Mouse (Mus musculus): Measurements from ENCODE around the gene Hsph1.

Hsph1 gene

GRCm38 (mm10) chr5:149641277-149641892 is 5.2 kb upstream of the Hsph1 start:
- no peak for DNase-seq

GRCm38 (mm10) chr5:149637306-149637705 is 1.1 kb upstream of the Hsph1 start:
- DNase-seq = no peak

- no peak for DNase-seq
These were observed 620 bp downstream of the Hsph1 start for GRCm38 (mm10) chr5:149635556-149635955.

DNA sequence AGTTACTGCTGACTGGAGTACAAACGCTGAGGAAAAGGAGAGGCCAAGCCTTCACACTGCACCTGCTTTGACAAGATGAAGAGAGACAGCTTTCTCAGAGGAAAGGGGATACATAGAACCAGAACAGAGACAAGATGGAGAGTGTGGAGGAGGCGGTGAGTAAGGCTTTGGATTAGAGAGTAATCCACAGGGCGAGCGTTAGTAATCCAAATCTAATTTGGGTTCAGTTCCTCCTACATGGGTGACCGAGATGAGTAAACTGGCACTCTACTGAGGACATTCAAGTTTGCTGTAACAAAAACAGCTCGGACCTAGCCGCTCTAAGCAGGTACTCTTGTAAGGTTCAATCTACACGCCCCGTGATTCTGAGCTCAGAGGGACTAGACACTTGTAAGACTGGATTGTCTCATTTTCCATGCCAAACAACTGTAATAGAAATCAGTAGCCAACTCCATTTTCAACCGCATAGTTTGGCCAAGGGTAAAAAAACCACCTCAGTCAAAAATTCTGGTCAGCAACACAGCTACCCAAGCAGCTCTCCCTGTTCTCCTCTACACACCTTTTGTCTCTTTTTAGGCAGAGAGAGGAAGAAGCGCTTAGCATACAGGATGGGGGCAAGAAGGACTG is 1.7 kb downstream of the Hsph1 start:
- DNase-seq = no peak

GRCm38 (mm10) chr5:149625547-149625946 is 10.6 kb downstream of the Hsph1 start:
- DNase-seq = no peak

DNA sequence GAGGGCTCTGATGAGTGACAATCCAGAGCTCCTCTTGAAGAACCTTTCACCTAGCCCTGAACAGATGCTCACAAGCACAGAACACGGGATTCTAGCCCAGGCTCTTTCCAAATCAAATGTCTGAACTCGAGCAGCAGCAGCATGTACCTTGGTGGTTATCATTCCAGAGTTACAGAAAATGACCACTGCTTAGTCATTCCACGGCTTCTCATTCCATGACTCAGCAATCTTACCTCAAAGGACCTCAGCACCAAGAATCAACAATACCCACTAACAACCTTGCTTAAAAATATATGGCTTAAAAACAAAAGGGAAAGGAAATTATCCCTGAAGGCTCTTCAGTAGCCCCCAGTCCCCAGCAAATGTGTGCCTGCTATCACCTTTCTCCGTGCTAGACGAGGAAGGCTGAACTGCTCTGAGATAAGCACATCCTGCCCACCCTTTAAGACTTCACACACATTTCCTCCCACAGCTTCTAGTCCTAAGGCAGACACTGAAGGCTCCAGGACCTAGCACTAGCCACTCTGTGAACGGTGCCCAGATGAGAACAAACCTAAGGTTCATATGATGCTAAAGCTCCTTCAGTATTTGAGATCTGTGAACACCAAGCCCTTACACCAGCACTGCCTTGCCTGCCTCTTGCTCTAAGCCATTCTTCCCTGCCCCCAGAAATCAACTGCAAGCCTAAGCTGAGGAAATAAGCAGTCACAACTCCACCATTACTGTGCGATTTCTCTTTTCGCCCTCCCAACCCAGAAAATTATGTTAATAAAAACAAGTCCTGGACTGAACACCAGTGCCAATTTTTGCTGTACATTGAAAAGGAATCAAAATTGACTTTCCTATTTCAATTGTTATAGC is 12.1 kb downstream of the Hsph1 start:
- no peak for DNase-seq

GRCm38 (mm10) chr5:149622644-149623043 is 13.5 kb downstream of the Hsph1 start:
- no peak for DNase-seq

GRCm38 (mm10) chr5:149622152-149622551 is 14.0 kb downstream of the Hsph1 start:
- no peak for DNase-seq

DNA sequence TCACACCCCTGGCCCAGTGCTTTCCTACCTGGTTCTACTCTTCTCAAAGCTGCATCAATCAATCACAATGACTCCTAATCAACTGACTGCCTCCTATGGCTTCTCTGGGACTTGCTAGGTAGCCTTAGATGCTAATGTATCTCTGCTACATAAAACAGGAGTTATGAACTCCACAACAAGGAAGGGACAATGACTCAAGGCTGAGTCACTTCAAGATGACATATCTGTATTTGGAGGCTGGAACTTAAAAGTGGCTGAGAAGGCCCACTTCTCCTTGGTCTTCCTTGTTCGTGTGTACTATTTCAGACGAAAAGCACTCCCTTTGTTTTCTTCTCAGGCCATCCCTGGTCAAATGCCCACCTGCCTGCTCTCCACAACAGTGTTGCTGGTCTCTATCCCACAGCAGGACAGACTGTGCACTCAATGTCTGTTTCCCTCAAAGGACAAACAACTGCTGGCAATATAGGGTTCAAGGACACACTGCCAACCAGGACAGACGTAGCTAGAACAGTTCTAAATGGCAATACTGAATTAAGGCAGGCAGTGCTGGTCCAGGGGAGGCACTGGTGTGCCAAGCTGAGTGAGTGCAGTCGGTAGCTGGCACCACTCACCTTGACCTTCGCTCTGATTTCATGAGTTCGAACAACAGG is 18.3 kb downstream of the Hsph1 start:
- no peak for DNase-seq

GRCm38 (mm10) chr5:149616817-149617216 is 19.4 kb downstream of the Hsph1 start:
- DNase-seq = no peak

GRCm38 (mm10) chr5:149616138-149616537 is 20.0 kb downstream of the Hsph1 start:
- no peak for DNase-seq

GRCm38 (mm10) chr5:149612740-149613139 is 23.4 kb downstream of the Hsph1 start:
- DNase-seq = peak; percentile 33

DNA sequence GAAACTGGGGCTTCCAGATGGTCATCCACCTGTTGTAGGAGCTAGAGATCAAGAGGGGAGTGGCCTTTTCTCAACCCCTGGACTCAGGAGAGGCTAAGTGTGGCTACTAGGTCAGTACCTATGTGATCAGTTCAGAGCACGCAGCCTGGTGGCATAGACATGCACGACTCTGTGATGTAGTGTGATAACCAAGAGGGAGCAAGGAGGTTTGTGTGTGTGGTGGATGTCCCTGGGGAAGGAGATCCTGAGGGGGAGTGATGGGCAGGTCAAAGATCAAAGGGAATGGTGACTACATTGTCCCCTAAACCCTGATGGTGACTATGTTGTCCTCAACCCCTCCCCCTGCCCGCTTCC is 24.0 kb downstream of the Hsph1 start:
- no peak for DNase-seq

DNA sequence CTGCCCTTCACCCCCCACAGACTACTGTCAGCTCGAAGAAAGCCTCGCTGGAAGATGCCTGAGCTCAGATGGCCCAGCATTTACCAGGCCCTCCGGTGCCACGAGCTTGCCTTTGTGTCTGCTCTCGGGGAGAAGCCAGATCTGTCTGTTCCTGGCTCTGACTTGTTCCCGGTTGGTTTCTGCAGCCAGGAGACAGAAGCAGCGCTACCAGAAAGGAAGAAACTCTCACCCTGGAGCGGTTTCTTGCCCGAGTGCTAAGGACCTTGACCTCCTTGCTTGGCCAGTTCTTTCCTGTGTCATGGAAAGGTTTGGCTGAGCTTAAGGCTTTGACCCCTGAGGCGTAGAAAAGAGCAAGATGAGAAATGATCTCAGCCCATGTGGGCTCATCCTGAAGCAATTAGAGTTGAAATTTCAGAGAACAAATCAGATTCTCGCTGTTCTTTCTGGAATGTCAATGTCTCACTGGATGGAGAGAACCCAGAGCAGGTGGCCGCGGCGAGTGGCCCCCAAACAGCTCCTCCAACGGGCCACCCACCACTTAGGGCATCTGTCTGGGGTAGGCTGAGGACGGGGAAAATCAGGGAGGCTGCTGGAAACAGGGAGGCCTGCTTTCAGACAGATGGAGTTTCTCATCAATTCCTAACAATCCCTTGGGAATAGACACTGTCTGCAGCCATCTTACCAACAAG is 24.6 kb downstream of the Hsph1 start:
- DNase-seq = peak; percentile 45

DNA sequence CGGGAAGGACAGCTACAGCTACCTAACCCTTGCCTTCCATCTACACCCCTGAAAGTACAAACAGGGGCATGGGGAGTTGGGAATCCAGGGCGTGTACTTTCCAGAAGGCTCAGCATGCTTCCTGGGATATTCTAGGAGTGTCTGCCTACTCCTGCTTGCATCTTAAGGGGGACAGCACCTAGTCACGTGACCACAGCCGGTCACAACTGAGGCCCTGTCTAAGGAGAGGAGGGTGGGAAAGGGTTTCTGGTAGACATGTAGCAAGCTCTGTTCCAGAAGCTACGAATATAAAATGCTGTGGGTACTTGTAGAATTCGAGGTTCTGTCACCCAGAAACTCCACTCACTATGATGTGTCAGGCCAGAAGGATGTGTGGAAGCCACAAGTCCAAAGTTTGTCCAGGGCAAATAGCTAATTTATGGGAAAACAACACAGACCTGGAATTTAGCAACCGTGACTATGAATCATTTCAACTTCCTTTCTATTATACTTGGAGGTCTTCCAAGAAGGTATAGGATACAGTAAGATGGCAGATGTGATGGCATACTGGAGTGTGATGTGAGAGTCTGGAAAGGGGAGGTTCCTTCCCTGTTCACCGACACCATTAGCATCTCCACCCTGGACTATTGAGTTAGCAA is 29.0 kb downstream of the Hsph1 start:
- no peak for DNase-seq

DNA sequence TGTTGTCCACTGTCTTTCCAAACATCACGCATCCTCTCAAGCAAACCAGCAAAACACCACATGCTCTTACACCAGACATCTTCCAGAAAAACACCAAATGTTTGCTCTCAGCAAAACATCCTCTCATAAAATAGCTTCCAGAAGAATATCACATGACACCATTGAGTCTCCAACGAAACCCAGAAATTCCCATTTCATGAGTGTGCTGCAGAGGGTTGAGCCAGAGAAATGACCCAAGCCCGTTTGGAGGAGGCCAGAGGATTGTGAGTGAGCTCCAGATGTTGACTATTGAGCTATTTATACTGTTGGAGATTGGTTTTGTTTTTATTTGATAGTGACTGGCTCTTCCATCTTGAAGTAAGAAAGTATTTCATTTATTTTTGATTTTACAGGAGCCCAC is 32.9 kb downstream of the Hsph1 start:
- DNase-seq = no peak

DNA sequence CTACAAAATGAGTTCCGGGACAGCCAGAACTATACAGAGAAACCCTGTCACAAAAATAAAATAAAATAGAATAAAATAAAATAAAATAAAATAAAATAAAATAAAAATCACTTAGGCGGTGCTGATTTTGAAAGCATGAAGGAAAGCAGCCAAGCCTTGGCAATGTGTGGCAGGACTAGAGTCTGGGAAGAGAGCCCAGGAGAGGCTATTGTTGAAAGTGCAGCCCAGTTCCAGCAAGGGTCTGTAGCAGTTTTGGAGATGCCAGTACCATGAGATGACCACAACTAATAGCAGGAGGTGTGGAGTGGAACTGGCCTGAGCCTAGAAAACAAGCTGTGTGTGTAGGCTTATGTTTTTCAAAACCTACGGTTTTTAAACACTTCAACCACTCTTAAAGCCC is 34.2 kb downstream of the Hsph1 start:
- no peak for DNase-seq

- DNase-seq = no peak
These were observed 38.8 kb downstream of the Hsph1 start for GRCm38 (mm10) chr5:149597351-149597750.

DNA sequence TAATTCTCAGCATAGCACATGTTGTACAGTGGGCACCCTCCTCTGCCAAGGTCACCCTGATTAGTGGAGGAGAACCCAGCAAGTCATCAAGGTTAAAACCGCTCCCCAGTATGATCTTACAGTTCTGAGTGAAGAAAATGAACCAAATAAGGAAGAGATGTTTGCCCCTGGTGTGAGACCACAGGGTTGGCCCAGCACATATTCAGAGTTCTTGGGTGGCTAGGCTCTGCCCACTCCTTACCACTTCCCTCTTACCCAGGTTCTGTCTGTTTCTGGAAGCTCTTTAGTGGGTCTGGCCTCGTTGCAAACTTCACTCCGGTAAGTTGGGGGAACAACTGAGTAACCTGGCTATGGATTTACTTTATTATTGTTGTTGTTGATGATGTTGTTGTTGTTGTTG is 42.0 kb downstream of the Hsph1 start:
- no peak for DNase-seq

GRCm38 (mm10) chr5:149589932-149590331 is 46.2 kb downstream of the Hsph1 start:
- no peak for DNase-seq

- no peak for DNase-seq
These were observed 47.2 kb downstream of the Hsph1 start for GRCm38 (mm10) chr5:149588814-149589534.
